Mouse (Mus musculus): ENCODE measurements around the gene Aff1.

DNA sequence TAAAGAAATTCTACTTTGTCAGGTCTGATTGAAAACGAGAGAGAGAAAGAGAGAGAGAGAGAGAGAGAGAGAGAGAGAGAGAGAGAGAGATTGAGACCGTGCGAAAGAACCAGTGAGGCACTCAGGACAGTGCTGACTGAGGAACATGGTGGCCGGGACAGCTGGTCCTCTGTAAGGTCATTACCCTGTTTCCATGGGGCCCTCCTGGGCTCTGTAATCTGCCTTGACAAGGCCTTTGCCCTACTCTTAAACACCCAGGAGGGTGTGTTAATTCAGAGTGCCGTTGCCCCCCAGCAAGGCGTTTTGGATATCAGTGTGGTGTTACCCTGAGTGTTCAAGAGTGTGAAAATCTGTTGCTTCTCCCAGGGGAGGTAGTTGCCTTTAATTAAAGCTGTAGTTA is 88.1 kb downstream of the Aff1 start:
- TF ChIP-seq CTCF (IDR thresholded peaks at IDR 0.05; ENCODE audit: low read depth, low read length): no peak
- TF ChIP-seq GATA2 (IDR thresholded peaks at IDR 0.05; ENCODE audit: borderline replicate concordance, low read depth, low read length): no peak
- TF ChIP-seq GATA1 (IDR thresholded peaks at IDR 0.05; ENCODE audit: borderline replicate concordance, low read length): no peak
- TF ChIP-seq TAL1 (conservative IDR thresholded peaks at IDR 0.05; ENCODE audit: low read depth, low read length): no peak
- no peak for TF ChIP-seq POLR2AphosphoS5 (IDR thresholded peaks at IDR 0.05; ENCODE audit: insufficient replicate concordance, low read depth, low read length)
